21 mouse cellular contexts compared by ENCODE assay signal in genomic region chr5:106449720-106450425, GRCm38 (mm10). TPM values are rescaled to one million over a fixed set of nuclear protein-coding genes. Genes with fewer than 3 reads are reported as not detected.
DNase-seq lines count a peak whose midpoint lies in the region; ATAC-seq and TF ChIP-seq lines count a peak whose summit lies in the region.
"Had no signal": no experiment of that assay in that cellular context is flagged by ENCODE, and none has a peak within 500 bp of the region (broad histone marks: within the 10 kb centered on the region; RNA-seq: fewer than 3 reads in every experiment).

No protein-coding gene starts in this region.

- H3K36me3 ChIP-seq in forebrain, embryonic 11.5 days (ENCODE audit: control insufficient read depth, insufficient read depth, low read length): no peaks in the 10 kb centered on the region
- no peaks in the 10 kb centered on the region for H3K36me3 ChIP-seq in forebrain, embryonic 16.5 days (ENCODE audit: control insufficient read depth, insufficient read depth)
- no peaks in the 10 kb centered on the region for H3K36me3 ChIP-seq in testis, adult 2 months (ENCODE audit: control insufficient read depth, insufficient read depth, low read length)
- H3K36me3 ChIP-seq in embryonic facial prominence, embryonic 11.5 days (replicated peaks; ENCODE audit: control insufficient read depth, insufficient read depth, low read depth, low read length): no peaks in the 10 kb centered on the region
- no peaks in the 10 kb centered on the region for H3K36me3 ChIP-seq in liver, embryonic 11.5 days (ENCODE audit: control insufficient read depth, insufficient read depth, low read length)
- H3K36me3 ChIP-seq: embryonic facial prominence, embryonic 12.5 days; heart, embryonic 15.5 days had no signal

- H3K4me3 ChIP-seq in forebrain, embryonic 11.5 days (ENCODE audit: low read depth, low read length): no peak overlapping the region
- H3K4me3 ChIP-seq in forebrain, embryonic 16.5 days (replicated peaks; ENCODE audit: low read length): no peak overlapping the region
- H3K4me3 ChIP-seq in testis, adult 2 months (ENCODE audit: control insufficient read depth, low read depth, low read length): peak overlapping the region; percentile 83; the same call in 1 of the 2 replicates
- H3K4me3 ChIP-seq in embryonic facial prominence, embryonic 11.5 days (ENCODE audit: low read depth, low read length): no peak overlapping the region
- no peak overlapping the region for H3K4me3 ChIP-seq in liver, embryonic 11.5 days (ENCODE audit: low read depth, low read length)
- H3K4me3 ChIP-seq: embryonic facial prominence, embryonic 12.5 days; heart, embryonic 15.5 days had no signal

- no peak for TF ChIP-seq POLR2A in testis, adult 2 months (IDR thresholded peaks at IDR 0.05; ENCODE audit: control insufficient read depth, low read depth, low read length)

- H3K27me3 ChIP-seq in forebrain, embryonic 11.5 days (ENCODE audit: control insufficient read depth, insufficient read depth, low read length): peaks cover 90% of the 10 kb centered on the region
- peaks cover 85% of the 10 kb centered on the region for H3K27me3 ChIP-seq in forebrain, embryonic 16.5 days (replicated peaks; ENCODE audit: control insufficient read depth, insufficient read depth, low read length)
- H3K27me3 ChIP-seq in testis, adult 2 months (ENCODE audit: control insufficient read depth, insufficient read depth, low read length): peaks cover 4% of the 10 kb centered on the region
- peaks cover 74% of the 10 kb centered on the region for H3K27me3 ChIP-seq in embryonic facial prominence, embryonic 11.5 days (ENCODE audit: control insufficient read depth, insufficient read depth, low read length)
- peaks cover 93% of the 10 kb centered on the region for H3K27me3 ChIP-seq in liver, embryonic 11.5 days (replicated peaks; ENCODE audit: control insufficient read depth, insufficient read depth, low read length)

- ATAC-seq in forebrain, embryonic 11.5 days (replicated peaks; ENCODE audit: low FRiP score): no peak
- no peak for ATAC-seq in forebrain, embryonic 16.5 days
- ATAC-seq in embryonic facial prominence, embryonic 11.5 days (replicated peaks; ENCODE audit: insufficient number of reproducible peaks, low FRiP score, low TSS enrichment, low read depth): no peak
- no peak for ATAC-seq in liver, embryonic 11.5 days (replicated peaks; ENCODE audit: low FRiP score)

- 10% methylated on average over 4 of the region's 4 CpGs for whole genome bisulfite sequencing in forebrain, embryonic 11.5 days
- 16% methylated on average over 4 of the region's 4 CpGs for WGBS in forebrain, embryonic 16.5 days
- 14% methylated on average over 4 of the region's 4 CpGs for WGBS in embryonic facial prominence, embryonic 11.5 days
- WGBS in liver, embryonic 11.5 days: 19% methylated on average over 4 of the region's 4 CpGs

- DNase-seq in forebrain, embryonic 11.5 days (ENCODE audit: low spot score): no peak
- no peak for DNase-seq in testis, postnatal 10 days (ENCODE audit: low spot score)
- peak; percentile 5 for DNase-seq in embryonic facial prominence, embryonic 11.5 days (ENCODE audit: low spot score)
- no peak for DNase-seq in layer of hippocampus, adult 18-20 months (ENCODE audit: low spot score in 2 of 2)
- DNase-seq in liver, embryonic 11.5 days (ENCODE audit: low spot score): no peak
- DNase-seq: adrenal gland, adult 8-10 months; heart, adult 11 months; kidney, adult 11 months; kidney, postnatal 10 days; layer of hippocampus, adult 9-11 months; liver; lung, postnatal 10 days; right cerebral cortex, postnatal 25 days had no signal

- H3K27ac ChIP-seq in forebrain, embryonic 11.5 days (ENCODE audit: low read depth, low read length): no peak overlapping the region
- H3K27ac ChIP-seq in forebrain, embryonic 16.5 days (ENCODE audit: low read length): no peak overlapping the region
- no peak overlapping the region for H3K27ac ChIP-seq in testis, adult 2 months (ENCODE audit: control insufficient read depth, insufficient read depth, low read depth, low read length)
- no peak overlapping the region for H3K27ac ChIP-seq in embryonic facial prominence, embryonic 11.5 days (replicated peaks; ENCODE audit: low read depth, low read length)
- no peak overlapping the region for H3K27ac ChIP-seq in liver, embryonic 11.5 days (ENCODE audit: low read depth, low read length)
- H3K27ac ChIP-seq: embryonic facial prominence, embryonic 12.5 days; heart, embryonic 15.5 days; hindbrain, embryonic 14.5 days had no signal

- TF ChIP-seq CTCF in testis, adult 2 months (IDR thresholded peaks at IDR 0.05; ENCODE audit: control insufficient read depth, insufficient read depth, insufficient replicate concordance, low read depth, low read length): no peak

- peaks cover 12% of the 10 kb centered on the region; the same call in 1 of the 2 replicates for H3K4me1 ChIP-seq in forebrain, embryonic 11.5 days (replicated peaks; ENCODE audit: control insufficient read depth, insufficient read depth, low read length)
- peaks cover 7% of the 10 kb centered on the region for H3K4me1 ChIP-seq in forebrain, embryonic 16.5 days (replicated peaks; ENCODE audit: control insufficient read depth, insufficient read depth, low read length)
- peaks cover 24% of the 10 kb centered on the region for H3K4me1 ChIP-seq in testis, adult 2 months (ENCODE audit: control insufficient read depth, insufficient read depth, low read length)
- H3K4me1 ChIP-seq in embryonic facial prominence, embryonic 11.5 days (ENCODE audit: control insufficient read depth, insufficient read depth, low read length): no peaks in the 10 kb centered on the region; the same call in 1 of the 2 replicates
- no peaks in the 10 kb centered on the region for H3K4me1 ChIP-seq in liver, embryonic 11.5 days (replicated peaks; ENCODE audit: control insufficient read depth, insufficient read depth, low read length)

- H3K4me2 ChIP-seq in forebrain, embryonic 11.5 days (ENCODE audit: low read depth, low read length, severe bottlenecking): 0 out of 2 replicates have a peak overlapping the region, but pooled peaks have one; percentile 15
- H3K4me2 ChIP-seq in forebrain, embryonic 16.5 days (ENCODE audit: low read length): no peak overlapping the region
- no peak overlapping the region for H3K4me2 ChIP-seq in embryonic facial prominence, embryonic 11.5 days (ENCODE audit: low read depth, low read length)
- H3K4me2 ChIP-seq in liver, embryonic 11.5 days: no peak overlapping the region
- H3K4me2 ChIP-seq: embryonic facial prominence, embryonic 12.5 days; heart, embryonic 15.5 days; hindbrain, embryonic 14.5 days had no signal

- no peaks in the 10 kb centered on the region for H3K9me3 ChIP-seq in forebrain, embryonic 11.5 days (ENCODE audit: control insufficient read depth, low read length)
- no peaks in the 10 kb centered on the region for H3K9me3 ChIP-seq in forebrain, embryonic 16.5 days (ENCODE audit: control insufficient read depth, low read length)
- no peaks in the 10 kb centered on the region for H3K9me3 ChIP-seq in embryonic facial prominence, embryonic 11.5 days (replicated peaks; ENCODE audit: control insufficient read depth, low read length)
- H3K9me3 ChIP-seq in liver, embryonic 11.5 days (ENCODE audit: control insufficient read depth, low read length): no peaks in the 10 kb centered on the region
- H3K9me3 ChIP-seq: embryonic facial prominence, embryonic 12.5 days; heart, embryonic 15.5 days had no signal

- H3K9ac ChIP-seq in forebrain, embryonic 11.5 days (ENCODE audit: low read length): no peak overlapping the region
- H3K9ac ChIP-seq in forebrain, embryonic 16.5 days (replicated peaks; ENCODE audit: low read depth, low read length): no peak overlapping the region
- H3K9ac ChIP-seq in embryonic facial prominence, embryonic 11.5 days (replicated peaks; ENCODE audit: low read length): no peak overlapping the region
- no peak overlapping the region for H3K9ac ChIP-seq in liver, embryonic 11.5 days (ENCODE audit: low read depth, low read length)
- H3K9ac ChIP-seq: embryonic facial prominence, embryonic 12.5 days; heart, embryonic 15.5 days; hindbrain, embryonic 14.5 days had no signal

RNA-seq across cellular contexts. Expression of gene Barhl2, which starts 8.1 kb away (rescaled TPM):
- 7.0 and 7.9 TPM in 2 replicates for polyA plus RNA-seq in forebrain, embryonic 11.5 days (2014; fragmentation: Nextera tagmentation; extraction: Ambion mirVana)
- polyA plus RNA-seq in forebrain, embryonic 16.5 days (2015; fragmentation: Nextera tagmentation; extraction: Ambion mirVana): 0.47 and 1.6 TPM in 2 replicates
- 0.28 and 0.30 TPM in 2 replicates for polyA plus RNA-seq in testis, adult 2 months (2012; rRNA removed)
- 0.08 TPM in 2 replicates for polyA plus RNA-seq in embryonic facial prominence, embryonic 11.5 days (2014; fragmentation: Nextera tagmentation; extraction: Ambion mirVana)
- under 1 TPM in 1 of 2 experiments, not detected in 1; 0.12 TPM for total RNA-seq in layer of hippocampus, adult 18-20 months (2021)
- polyA plus RNA-seq in liver, embryonic 11.5 days (2014; fragmentation: Nextera tagmentation; extraction: Ambion mirVana): not detected in 2 replicates
- total RNA-seq: adrenal gland, adult 8-10 months; ES-E14; gastrocnemius, adult 18-20 months; megakaryocyte-erythroid progenitor cell, adult 5-6 weeks had no signal
- polyA plus RNA-seq: embryonic facial prominence, embryonic 12.5 days; heart, embryonic 15.5 days had no signal
